Mouse (Mus musculus) neural tube, embryonic 15.5 days (tissue): ENCODE measurements around the gene Pxylp1. TPM values are rescaled to one million over a fixed set of nuclear protein-coding genes. Genes with fewer than 3 reads are reported as not detected.

Experiments
- ATAC-seq: fragments of 200-750 bp; cut with Nextera tagmentation; 2 replicates; pipeline ENCODE4 v1.8.0; 2017; ENCODE audit warnings: mild to moderate bottlenecking, moderate TSS enrichment, moderate library complexity; ENCODE audit not compliant: low FRiP score
- H3K27ac ChIP-seq: fragments of 300-500 bp; sonication (generic); replicated peaks from 2 replicates; pipeline ENCODE4 v1.5.1; 2015; ENCODE audit warnings: mild to moderate bottlenecking, inconsistent platforms
- H3K27me3 ChIP-seq: fragments of 300-500 bp; sonication (generic); replicated peaks from 2 replicates; pipeline ENCODE4 v1.6.1; 2015; ENCODE audit warnings: inconsistent platforms
- H3K36me3 ChIP-seq: fragments of 300-500 bp; sonication (generic); 2 replicates; pipeline ENCODE4 v1.6.1; 2015; ENCODE audit warnings: inconsistent platforms
- H3K4me1 ChIP-seq: fragments of 300-500 bp; sonication (generic); 2 replicates; pipeline ENCODE4 v1.6.1; 2015; ENCODE audit warnings: inconsistent platforms
- H3K4me2 ChIP-seq: fragments of 300-500 bp; sonication (generic); 2 replicates; pipeline ENCODE4 v1.6.1; 2015; ENCODE audit warnings: inconsistent platforms, mild to moderate bottlenecking, moderate library complexity
- H3K4me3 ChIP-seq: fragments of 300-500 bp; sonication (generic); replicated peaks from 2 replicates; pipeline ENCODE4 v1.5.1; 2015; ENCODE audit warnings: mild to moderate bottlenecking, inconsistent platforms
- H3K9ac ChIP-seq: fragments of 300-500 bp; sonication (generic); replicated peaks from 2 replicates; pipeline ENCODE4 v1.6.1; 2015; ENCODE audit warnings: mild to moderate bottlenecking, inconsistent platforms
- H3K9me3 ChIP-seq: fragments of 300-500 bp; sonication (generic); replicated peaks from 2 replicates; pipeline ENCODE4 v1.6.1; 2016; ENCODE audit warnings: inconsistent platforms
- WGBS: fragments of 180-500 bp; shearing (Covaris S2); methylation state at CpG from one replicate; pipeline ENCODE4 v1.1.7; 2015; ENCODE audit warnings: mixed read lengths; 5-methylcytosine and 5-hydroxymethylcytosine counted together
- polyA plus RNA-seq: library from polyadenylated mRNA; unstranded; fragments of >200 nt; fragmentation: Nextera tagmentation; extraction: Ambion mirVana; gene quantifications from 2 replicates; pipeline ENCODE4 v1.2.1, GENCODE M21; 2015

Pxylp1 gene
- polyA plus RNA-seq, 1 experiment from 2014 or later: 24.8 TPM

DNA sequence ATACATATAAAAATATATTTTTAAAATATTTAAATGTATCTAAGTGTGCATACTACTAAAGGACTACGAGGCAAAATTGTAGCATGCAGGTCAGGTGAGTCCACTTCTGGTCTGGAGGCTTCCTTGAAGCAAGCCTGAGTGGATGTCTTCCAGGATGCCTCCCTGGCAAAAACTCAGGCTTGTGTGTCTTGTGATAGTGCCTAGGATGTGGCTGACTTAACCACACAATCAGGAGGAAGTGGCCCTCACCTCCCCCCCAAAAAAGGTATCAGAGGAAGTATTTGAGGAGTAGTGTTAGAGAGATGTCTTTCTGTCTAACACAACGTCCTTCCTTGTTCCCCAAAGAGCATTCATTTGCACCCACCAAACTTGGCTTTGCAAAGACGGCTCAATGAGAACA lies 107.3 kb downstream of the Pxylp1 start:
- Histone ChIP-seq H3K4me1 (no peaks in the 10 kb centered on the region), H3K27me3 (no peaks in the 10 kb centered on the region), H3K9me3 (no peaks in the 10 kb centered on the region), H3K36me3 (no peaks in the 10 kb centered on the region), H3K4me3 (no peak overlapping the region), H3K27ac (no peak overlapping the region), H3K9ac (no peak overlapping the region), H3K4me2 (no peak overlapping the region)
- 75% methylated on average over 3 of the region's 3 CpGs for WGBS
- no peak for ATAC-seq

DNA sequence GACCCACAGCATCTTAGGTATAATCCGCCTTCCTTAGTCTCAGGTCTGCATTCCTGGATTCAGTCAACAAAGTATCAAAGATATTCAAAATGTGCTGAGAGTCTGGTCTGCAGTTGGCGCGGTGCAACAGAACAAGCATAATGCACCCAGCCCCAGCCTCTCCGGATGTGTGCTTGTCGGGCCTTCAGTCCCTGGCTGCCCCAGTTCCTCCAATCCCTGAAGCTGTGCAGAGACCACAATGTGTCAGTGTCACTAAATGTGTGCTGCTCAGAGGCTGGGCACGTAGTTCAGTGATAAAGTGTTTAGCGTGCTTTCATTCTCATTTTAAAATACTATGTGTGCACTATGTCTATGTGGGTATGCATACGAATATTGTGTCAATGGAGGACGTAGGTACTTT lies 108.8 kb downstream of the Pxylp1 start:
- Histone ChIP-seq H3K4me1 (no peaks in the 10 kb centered on the region), H3K9me3 (no peaks in the 10 kb centered on the region), H3K4me2 (no peak overlapping the region), H3K36me3 (no peaks in the 10 kb centered on the region), H3K27ac (no peak overlapping the region), H3K9ac (no peak overlapping the region), H3K4me3 (no peak overlapping the region), H3K27me3 (no peaks in the 10 kb centered on the region)
- no peak for ATAC-seq
- WGBS: 93% methylated on average over 9 of the region's 9 CpGs

DNA sequence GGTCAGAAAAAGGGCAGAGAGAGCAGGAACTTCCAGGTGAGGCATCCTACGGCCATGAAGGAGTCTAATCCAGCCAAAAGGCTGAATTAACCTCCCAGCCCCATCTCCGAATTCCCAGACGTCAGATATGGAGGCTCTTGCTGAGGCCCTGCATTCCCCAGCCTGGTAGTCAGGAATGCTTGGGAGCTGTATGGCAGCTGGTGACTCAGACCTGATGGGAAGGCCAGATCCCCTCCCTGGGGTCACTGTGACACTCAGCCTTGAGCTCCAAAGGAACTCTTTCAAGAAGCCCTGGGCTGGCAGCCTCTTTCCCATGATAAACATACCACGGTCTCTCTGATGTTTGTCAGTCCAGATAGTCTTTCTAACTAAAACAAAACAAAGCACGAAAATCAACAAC lies 109.2 kb downstream of the Pxylp1 start:
- H3K9ac ChIP-seq: no peak overlapping the region
- H3K36me3 ChIP-seq: no peaks in the 10 kb centered on the region
- H3K4me2 ChIP-seq: no peak overlapping the region
- 77% methylated on average over 5 of the region's 5 CpGs for WGBS
- no peaks in the 10 kb centered on the region for H3K9me3 ChIP-seq
- ATAC-seq: no peak
- H3K27me3 ChIP-seq: no peaks in the 10 kb centered on the region
- no peak overlapping the region for H3K4me3 ChIP-seq
- no peaks in the 10 kb centered on the region for H3K4me1 ChIP-seq
- no peak overlapping the region for H3K27ac ChIP-seq

DNA sequence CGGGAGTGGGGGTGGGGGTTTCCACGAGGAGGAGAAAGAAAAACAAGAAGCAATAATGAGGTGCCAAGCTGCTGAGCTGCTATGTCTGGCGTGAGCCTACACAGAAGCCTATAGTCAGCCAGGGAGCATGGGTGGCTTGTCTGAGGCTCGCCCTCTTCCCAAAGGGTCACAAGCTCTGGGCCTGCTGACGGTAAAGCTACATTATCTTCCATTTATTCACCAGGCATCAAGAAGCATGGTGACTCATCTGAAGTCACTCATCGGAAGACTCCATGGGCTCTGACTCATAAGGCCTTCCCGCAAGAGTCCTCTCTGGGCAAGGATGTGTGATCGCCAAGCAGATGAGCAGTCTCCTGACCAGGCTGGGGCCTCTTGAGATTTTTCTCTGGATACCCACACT lies 110.4 kb downstream of the Pxylp1 start:
- Histone ChIP-seq H3K36me3 (no peaks in the 10 kb centered on the region), H3K4me2 (no peak overlapping the region), H3K4me1 (no peaks in the 10 kb centered on the region), H3K27me3 (no peaks in the 10 kb centered on the region), H3K9ac (no peak overlapping the region), H3K4me3 (no peak overlapping the region), H3K9me3 (no peaks in the 10 kb centered on the region), H3K27ac (no peak overlapping the region)
- 90% methylated on average over 8 of the region's 8 CpGs for WGBS
- no peak for ATAC-seq

Other genes starting within 250 kb of the Pxylp1 start
- gene Zbtb38, start 139.8 kb downstream of the Pxylp1 start, polyA plus RNA-seq: 48.0 and 52.3 TPM in 2 replicates
- 28.5 and 31.0 TPM in 2 replicates for gene Spsb4, start 126.2 kb upstream of the Pxylp1 start, polyA plus RNA-seq
- gene Slc25a36, start 218.5 kb upstream of the Pxylp1 start, polyA plus RNA-seq: 66.8 and 74.2 TPM in 2 replicates